Mouse (Mus musculus) lung, adult 2 months (tissue): ENCODE results near the gene Fam19a5.

Experiments
- CTCF ChIP-seq: fragments of 200-500 bp; IDR thresholded peaks from 2 replicates; pipeline ENCODE4 v1.5.1; 2011; ENCODE audit warnings: mild to moderate bottlenecking, low read length, control low read depth; ENCODE audit not compliant: insufficient read depth
- POLR2A ChIP-seq: fragments of 200-500 bp; IDR thresholded peaks from 2 replicates; pipeline ENCODE4 v1.6.1; 2011; ENCODE audit warnings: low read depth, mild to moderate bottlenecking, control low read depth, low read length, borderline replicate concordance; ENCODE audit errors: extremely low read depth

DNA sequence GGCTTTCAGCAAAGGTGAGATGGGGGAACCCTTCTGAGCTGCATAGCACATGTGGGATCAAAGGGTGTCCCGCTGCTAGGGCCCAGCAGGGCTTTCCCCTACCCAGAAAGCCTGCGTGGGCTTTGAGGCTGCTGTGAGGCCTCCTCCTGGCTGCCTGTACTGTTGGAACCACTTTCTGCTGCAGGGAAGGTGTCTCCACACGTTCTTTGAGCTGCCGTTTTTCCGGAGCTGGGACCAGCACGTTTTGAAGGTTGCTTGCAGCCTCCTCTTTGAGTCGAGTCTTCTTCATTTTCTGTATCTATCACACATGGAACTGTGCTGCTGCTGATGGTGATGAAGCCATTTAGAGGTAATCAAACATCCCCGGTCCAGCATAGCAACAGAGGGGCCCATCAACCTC is 7.5 kb downstream of the Fam19a5 start:
- no peak for TF ChIP-seq POLR2A
- no peak for TF ChIP-seq CTCF
